Mouse (Mus musculus): ENCODE data around the gene Srd5a3.
"Not testable (repeated sequence)": the region's sequence is repeated elsewhere in the genome, so short reads cannot be mapped to it uniquely, and the experiment has no call there.

Gene Srd5a3

DNA sequence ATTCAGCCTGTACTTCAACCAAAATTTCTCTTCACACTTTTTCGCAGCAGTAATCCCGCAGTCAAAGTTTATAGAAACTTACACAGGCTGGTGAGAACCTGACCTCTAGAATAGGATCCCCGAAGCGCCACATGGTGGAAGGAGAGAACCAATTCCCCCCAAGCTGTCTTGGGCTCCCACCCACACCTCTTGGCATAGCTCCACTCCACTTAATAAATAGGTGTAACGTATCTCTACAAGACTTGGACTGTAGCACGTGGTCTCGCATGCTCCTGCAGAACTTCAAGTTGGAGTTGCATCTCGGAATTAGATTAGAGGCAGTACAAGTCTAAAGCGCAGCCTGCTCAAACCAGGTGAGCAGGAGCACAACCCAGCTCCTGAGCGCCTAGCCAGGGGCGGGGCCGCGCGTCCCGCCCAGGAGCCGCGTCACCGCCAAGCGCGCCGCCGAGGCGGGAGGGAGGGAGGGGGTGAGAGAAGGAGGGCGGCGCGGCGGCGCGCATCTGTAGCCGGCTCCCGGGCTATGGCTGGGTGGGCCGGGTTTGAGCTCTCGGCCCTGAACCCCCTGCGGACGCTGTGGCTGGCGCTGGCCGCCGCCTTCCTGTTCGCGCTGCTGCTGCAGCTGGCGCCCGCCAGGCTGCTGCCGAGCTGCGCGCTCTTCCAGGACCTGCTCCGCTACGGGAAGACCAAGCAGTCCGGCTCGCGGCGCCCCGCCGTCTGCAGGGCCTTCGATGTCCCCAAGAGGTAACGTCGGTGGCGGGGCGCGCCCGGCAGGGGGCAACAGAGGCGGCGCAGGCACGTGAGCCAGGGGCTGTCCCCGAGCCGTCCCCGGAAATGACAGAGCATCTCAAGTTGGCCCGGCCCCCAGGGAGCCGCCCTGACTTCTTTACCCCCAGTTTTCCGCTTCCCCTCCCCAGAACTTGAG lies at the start of gene Srd5a3:
Srd5a3 (plus strand) TSS at position 464 of the 922 bp plus-strand sequence.
- DNase-seq (ENCODE audit: low read depth), result peak; percentile 90

- not testable (repeated sequence) for DNase-seq (ENCODE audit: low read depth)
Observed at GRCm38 (mm10) chr5:76103809-76104208, 36.3 kb upstream of the Srd5a3 start.

DNA sequence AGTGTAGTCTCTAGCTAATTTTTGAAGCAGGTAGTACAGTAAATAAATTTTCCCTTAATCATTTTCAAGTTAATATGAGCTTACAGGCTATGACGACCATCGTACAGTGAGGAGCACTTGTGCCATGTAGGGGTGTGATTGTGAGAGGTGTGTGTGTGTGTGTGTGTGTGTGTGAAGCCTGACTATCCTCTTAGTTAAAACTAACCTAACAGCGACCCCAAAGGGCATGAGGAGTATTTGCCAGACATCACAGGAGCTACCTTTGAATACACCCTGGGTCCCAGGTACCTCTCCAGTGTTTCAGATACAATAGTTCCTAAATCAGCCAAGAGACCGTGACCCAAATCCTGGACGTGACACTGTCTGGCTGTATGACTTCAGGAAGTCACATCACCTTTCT lies 32.8 kb upstream of the Srd5a3 start:
- no peak for DNase-seq (ENCODE audit: low read depth)

DNA sequence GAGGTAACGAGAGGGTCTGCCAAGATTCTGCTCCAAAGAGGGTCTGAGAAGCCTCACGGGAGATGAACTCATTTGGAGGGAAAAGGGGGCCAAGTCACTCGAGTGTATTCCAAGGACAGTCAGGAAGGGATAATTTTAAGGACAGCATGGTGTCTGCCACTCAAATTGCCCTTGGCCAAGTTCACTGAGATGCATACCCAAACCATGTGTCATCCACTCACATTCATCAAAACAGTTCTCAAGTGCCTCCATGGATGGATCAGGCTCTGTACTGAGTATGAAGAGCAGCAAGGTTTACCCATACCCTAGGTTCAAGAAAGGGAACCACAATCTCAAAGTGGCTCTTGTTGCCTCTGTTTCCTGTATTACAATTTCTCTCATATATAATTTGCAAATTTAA lies 31.6 kb upstream of the Srd5a3 start:
- no peak for DNase-seq (ENCODE audit: low read depth)

DNA sequence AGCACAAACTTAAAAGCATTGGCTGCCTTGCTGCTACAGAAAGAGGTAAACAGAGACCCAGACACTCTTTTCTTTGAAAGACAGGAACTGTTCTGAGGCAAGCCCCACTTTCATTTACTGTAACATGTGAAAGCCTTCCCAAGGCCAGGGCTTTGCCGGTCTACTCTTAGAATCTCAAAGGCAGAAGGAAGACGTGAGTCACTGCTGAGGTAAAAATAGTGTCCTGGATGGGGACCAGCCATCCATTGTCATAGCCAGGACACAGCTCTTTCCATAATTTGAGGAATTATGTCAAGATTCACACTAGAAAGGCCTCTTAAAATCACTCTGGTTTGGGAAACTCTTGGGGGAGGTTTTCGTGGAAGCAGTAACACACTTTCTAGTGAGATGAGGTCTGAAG lies 28.9 kb upstream of the Srd5a3 start:
- DNase-seq (ENCODE audit: low read depth), result no peak

DNA sequence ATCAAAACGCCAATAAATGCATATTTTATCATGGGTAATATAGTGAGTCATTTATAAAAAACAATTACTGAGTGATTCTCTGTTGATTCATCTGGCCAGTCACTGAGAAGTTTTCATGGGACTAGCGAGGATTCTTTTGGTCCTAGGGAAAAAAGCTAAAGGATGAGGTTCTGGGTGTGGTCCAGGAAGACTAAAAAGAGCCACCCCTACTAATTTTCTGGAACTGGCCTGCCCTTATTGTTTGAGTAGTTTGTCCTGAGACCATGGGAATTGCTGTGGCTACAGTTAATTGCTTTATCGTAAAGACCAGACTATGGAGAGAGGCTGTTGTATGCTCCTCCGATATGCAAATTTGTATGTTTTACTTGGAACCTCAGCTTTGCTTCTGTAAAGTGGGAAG lies 28.1 kb upstream of the Srd5a3 start:
- no peak for DNase-seq (ENCODE audit: low read depth)

DNA sequence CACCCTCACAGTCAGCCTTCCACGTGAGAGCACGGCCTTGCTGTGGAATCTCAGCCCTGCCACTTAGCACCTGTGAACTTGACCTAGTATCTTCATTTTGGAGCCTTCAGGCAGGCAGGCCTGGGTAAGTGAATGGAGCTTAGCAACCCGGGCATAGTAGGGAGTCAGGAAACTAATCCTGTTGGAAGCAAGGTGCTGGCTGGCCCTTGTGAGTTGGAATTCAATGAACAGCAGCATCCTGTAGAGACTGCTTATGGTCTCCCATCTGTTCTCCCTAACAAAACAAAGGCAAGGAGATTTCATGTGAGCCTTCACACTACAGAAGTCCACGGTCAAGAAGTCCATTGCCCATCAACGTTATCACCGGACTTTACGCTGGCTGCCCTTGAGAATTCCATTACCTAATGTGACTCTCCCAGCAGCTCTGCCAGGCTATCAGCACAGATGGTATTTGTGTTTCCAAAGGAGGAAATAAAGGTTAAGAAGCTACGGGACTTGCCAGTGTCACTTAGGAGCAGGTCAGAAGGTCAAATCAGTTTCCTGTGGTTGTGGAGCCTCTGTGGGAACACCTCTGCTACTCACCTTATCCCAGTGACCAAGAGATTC lies 24.5 kb upstream of the Srd5a3 start:
- DNase-seq (ENCODE audit: low read depth), result no peak

- DNase-seq (ENCODE audit: low read depth), result peak; percentile 53
Observed at GRCm38 (mm10) chr5:76118441-76118840, 21.6 kb upstream of the Srd5a3 start.

DNA sequence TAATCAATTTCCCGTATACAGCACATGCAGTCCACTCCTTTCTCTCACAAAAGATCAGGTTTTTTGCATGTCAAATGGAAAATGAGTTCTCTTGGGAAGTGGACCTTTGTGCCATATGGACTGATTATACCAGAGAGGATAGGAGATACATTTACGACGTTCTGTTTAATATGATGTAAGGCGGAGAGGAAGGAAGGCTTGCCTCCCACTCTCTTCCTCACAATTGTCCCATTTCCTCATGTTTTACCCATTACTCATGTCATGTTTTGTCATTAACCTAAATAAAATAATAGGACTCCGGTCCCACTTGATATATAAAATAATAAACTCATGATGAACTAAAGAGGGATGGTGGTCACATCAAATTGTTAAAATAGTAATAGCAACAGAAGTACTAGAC lies 19.4 kb upstream of the Srd5a3 start:
- no peak for DNase-seq (ENCODE audit: low read depth)

DNA sequence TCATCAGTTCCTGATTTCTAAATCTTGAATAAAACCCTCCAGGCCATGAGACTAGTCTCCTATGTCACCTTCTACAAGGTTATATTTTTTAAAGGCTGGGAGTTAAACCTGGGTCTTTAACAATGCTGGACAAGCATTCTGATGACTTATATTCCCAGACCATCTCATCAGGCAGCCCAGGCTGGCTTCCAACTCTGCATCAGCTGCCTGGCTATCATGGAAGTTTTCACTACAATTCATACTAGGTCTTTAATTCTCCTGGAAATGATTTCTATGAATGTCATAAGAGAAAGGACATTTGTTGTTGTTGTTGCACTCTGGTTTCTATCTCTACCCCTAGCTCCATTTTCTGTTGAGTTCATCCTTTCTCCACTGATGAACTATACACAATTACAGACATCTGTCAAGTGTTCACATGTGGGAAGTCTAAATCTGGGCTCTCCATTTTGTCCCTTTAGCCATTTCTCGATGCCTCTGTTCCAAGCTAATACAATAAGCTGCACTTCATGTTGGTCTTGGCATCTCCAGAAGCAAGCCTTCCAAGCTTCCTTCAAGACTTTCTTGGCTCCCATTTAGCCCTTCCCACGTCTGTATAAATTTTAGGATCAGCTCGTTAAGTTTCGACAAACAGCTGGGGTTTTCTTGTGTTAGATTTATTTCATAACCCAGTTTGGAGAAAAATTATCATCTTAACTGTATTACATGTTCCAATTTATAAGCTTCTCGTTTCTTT lies 12.3 kb upstream of the Srd5a3 start:
- DNase-seq (ENCODE audit: low read depth), result no peak

- DNase-seq (ENCODE audit: low read depth), result no peak
Observed at GRCm38 (mm10) chr5:76130292-76130691, 9.8 kb upstream of the Srd5a3 start.

DNA sequence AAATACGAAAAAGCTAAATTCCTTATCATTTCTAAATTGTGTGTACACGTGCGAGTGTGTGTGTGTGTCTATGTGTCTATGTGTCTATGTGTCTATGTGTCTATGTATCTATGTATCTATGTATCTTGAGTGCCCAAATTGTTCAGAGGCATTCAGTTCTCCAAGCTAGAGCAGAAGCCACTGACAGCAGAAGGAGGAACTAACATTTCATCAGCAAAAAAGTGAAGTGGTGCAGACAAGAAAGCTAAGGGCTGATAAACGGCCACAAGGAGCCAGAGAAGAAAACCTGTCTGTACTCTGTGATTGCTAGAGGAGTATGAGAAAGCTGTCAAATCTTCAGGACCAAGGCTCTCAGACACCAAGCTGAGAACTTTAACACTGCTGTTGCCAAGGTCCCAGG lies 8.1 kb upstream of the Srd5a3 start:
- DNase-seq (ENCODE audit: low read depth), result no peak

DNA sequence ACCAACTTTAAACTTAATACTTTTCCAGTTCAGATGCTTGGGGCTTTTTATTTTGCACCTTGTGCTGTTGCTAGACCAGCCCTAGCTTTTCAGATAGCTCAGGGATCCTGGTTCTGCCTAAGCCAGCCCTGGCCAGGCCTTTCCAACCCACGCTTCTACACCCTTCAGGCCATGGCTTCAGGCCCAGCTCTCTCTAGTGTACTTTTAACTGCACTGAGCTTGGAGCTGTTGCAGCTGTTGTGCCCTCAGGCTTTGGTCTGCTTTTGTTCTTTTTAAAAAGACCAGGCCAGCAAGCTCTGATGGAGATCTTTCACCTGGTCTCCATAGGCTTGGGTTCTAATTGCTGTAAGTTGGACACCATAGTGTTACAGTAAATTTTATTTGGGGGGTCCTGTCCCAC lies 4.4 kb upstream of the Srd5a3 start:
- DNase-seq (ENCODE audit: low read depth), result no peak

GRCm38 (mm10) chr5:76136271-76136670 lies 3.8 kb upstream of the Srd5a3 start:
- no peak for DNase-seq (ENCODE audit: low read depth)

DNA sequence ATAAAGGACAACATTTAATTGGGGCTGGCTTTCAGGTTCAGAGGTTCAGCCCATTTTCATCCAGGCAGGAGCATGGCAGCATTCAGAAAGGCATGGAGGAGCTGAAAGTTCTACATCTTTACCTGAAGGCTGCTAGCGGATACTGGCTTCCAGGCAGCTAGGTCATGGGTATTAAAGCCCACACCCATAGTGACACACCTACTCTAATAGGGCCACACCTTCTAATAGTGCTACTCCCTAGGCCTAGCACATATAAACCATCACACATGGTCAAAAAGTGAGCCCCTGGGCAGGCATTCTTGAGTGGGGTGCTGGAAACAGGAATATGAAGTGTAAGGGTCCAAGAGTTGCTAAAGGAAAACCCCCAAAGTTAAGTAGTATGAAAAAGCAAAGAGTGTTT lies 2.5 kb upstream of the Srd5a3 start:
- DNase-seq (ENCODE audit: low read depth), result no peak

DNA sequence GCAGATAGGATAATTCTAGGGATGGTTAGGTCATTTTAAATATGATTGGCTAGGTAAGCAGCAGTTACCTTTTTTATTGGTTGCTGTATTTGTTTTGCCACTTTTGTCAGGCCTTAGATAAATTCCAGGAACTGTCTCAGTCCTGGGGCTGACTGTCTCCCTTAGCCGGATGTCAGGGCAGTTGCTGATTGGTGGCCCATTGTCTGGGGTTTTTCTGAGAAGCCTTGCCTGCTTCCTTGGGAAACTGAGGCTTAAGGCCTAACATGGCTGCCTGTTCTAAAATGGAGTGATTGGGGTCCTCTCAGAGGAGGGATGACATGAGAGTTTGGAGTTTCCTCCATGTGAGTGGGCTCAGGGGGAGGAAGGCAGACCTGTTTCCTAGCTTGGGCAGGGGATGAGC lies 2.0 kb upstream of the Srd5a3 start:
- DNase-seq (ENCODE audit: low read depth), result peak; percentile 83

GRCm38 (mm10) chr5:76138512-76138911 lies 1.6 kb upstream of the Srd5a3 start:
- peak; percentile 81 for DNase-seq (ENCODE audit: low read depth)

- DNase-seq (ENCODE audit: low read depth), result peak; percentile 37
Observed at GRCm38 (mm10) chr5:76139171-76139671, 850 bp upstream of the Srd5a3 start.

DNA sequence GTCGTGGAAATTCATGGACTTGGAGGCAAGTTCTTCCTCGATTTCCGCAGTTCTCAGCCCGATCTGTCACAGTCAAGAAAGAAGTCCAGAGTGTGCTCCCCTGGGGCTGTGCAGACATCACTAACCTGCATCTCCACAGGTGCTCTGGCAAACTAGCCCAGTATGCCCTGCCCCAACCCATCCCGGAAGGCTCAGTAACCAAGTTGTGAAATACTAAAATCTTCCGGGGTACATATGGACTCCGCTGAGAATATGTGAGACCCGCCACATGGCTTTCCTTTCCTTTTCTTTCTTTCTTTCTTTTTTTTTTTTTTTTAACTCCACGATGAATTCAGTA lies 627 bp downstream of the Srd5a3 start:
- DNase-seq (ENCODE audit: low read depth), result no peak

DNA sequence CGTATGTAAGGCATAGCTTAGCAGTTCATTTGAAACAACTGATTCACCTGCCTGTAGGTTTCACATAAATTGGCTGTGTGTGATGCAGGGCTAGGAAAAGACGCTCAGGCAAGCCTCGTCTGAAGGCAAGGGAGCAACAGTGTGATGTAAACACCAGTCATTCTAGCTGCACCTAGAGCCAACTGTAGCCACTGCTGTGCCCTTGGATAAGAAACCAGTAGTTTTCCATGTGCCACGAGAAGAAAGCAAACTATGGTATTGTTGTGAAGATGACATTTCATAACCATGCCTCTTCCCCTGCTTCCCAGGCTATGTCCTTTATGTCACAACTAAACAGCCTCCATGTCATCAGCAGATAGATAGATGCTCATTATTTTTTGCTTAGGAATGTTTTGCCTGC lies 3.3 kb downstream of the Srd5a3 start:
- no peak for DNase-seq (ENCODE audit: low read depth)

DNA sequence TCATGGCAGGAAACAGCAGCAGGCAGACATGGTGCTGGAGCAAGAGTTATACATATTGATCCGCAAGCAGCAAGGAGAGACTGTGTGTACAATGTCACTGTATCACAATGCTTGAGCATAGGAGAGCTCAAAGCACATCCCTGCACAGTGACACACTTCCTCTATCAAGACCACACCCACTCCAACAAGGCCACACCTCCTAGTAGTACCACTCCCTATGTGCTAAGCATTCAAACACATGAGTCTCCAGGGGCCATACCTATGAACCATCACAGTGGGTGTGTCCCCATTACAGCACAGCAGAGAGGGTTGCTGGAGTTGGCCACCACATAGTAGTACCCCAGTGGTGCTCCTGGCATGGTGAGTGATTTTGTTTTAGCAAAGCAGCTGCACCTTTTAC lies 6.3 kb downstream of the Srd5a3 start:
- DNase-seq (ENCODE audit: low read depth), result no peak

DNA sequence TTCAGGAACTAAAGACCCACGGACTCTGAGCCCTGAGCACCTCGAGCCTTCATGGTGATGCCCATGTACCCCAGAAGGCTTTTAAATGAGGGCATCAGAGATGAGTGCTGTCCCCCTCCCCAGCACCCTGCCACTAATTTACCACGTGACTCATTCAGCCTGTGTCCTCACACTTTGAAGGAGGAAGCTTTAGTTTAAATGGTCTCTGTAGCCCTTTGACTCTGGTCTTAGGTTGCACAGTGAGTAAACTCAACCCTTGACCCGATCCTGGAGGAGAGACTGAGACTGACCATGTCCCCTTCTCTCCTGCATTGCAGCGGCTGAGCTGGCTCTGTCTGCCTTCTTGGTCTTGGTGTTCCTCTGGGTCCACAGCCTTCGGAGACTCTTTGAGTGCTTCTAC lies 9.4 kb downstream of the Srd5a3 start:
- DNase-seq (ENCODE audit: low read depth), result no peak

DNA sequence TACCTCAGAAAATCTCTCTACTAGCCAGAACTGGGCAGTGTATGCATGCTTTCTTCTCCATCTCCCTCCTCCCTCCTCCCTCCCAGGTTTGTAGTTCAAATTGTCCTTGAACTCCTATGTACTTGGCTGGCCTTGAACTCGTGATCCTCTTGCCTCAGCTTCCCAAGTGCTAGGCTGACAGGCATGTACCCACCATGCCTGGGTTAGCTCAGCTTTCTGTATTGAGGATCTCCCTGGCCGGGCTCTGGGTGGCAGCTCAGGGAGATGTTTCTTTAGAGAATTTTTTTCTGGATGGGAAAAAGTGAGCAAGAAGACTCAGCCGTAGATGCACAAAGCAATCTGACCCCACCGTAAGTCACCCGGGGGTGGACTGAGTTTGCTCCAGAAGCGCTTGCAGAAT lies 12.9 kb downstream of the Srd5a3 start:
- DNase-seq (ENCODE audit: low read depth), result no peak
